Mouse (Mus musculus) neural tube, embryonic 15.5 days (tissue): Measurements from ENCODE around the gene Lipn. TPM values are rescaled to one million over a fixed set of nuclear protein-coding genes. Genes with fewer than 3 reads are reported as not detected.

Experiments used
- ATAC-seq: fragments of 200-750 bp; cut with Nextera tagmentation; 2 replicates; pipeline ENCODE4 v1.8.0; 2017; ENCODE audit warnings: mild to moderate bottlenecking, moderate TSS enrichment, moderate library complexity; ENCODE audit not compliant: low FRiP score
- H3K27ac ChIP-seq: fragments of 300-500 bp; sonication (generic); replicated peaks from 2 replicates; pipeline ENCODE4 v1.5.1; 2015; ENCODE audit warnings: mild to moderate bottlenecking, inconsistent platforms
- H3K27me3 ChIP-seq: fragments of 300-500 bp; sonication (generic); replicated peaks from 2 replicates; pipeline ENCODE4 v1.6.1; 2015; ENCODE audit warnings: inconsistent platforms
- H3K36me3 ChIP-seq: fragments of 300-500 bp; sonication (generic); 2 replicates; pipeline ENCODE4 v1.6.1; 2015; ENCODE audit warnings: inconsistent platforms
- H3K4me1 ChIP-seq: fragments of 300-500 bp; sonication (generic); 2 replicates; pipeline ENCODE4 v1.6.1; 2015; ENCODE audit warnings: inconsistent platforms
- H3K4me2 ChIP-seq: fragments of 300-500 bp; sonication (generic); 2 replicates; pipeline ENCODE4 v1.6.1; 2015; ENCODE audit warnings: inconsistent platforms, mild to moderate bottlenecking, moderate library complexity
- H3K4me3 ChIP-seq: fragments of 300-500 bp; sonication (generic); replicated peaks from 2 replicates; pipeline ENCODE4 v1.5.1; 2015; ENCODE audit warnings: mild to moderate bottlenecking, inconsistent platforms
- H3K9ac ChIP-seq: fragments of 300-500 bp; sonication (generic); replicated peaks from 2 replicates; pipeline ENCODE4 v1.6.1; 2015; ENCODE audit warnings: mild to moderate bottlenecking, inconsistent platforms
- H3K9me3 ChIP-seq: fragments of 300-500 bp; sonication (generic); replicated peaks from 2 replicates; pipeline ENCODE4 v1.6.1; 2016; ENCODE audit warnings: inconsistent platforms
- WGBS: fragments of 180-500 bp; shearing (Covaris S2); methylation state at CpG from one replicate; pipeline ENCODE4 v1.1.7; 2015; ENCODE audit warnings: mixed read lengths; 5-methylcytosine and 5-hydroxymethylcytosine counted together
- polyA plus RNA-seq: library from polyadenylated mRNA; unstranded; fragments of >200 nt; fragmentation: Nextera tagmentation; extraction: Ambion mirVana; gene quantifications from 2 replicates; pipeline ENCODE4 v1.2.1, GENCODE M21; 2015

Gene Lipn
- not detected in 2 replicates for polyA plus RNA-seq

- no peak within 1 kb of the TSS for H3K9ac ChIP-seq
- ATAC-seq, result no peak
- H3K4me1 ChIP-seq, result no peaks in the 10 kb centered on the region
- WGBS, result 92% methylated on average over 9 of the region's 9 CpGs
- no peaks in the 10 kb centered on the region for H3K27me3 ChIP-seq
- H3K4me3 ChIP-seq, result no peak within 1 kb of the TSS
- H3K36me3 ChIP-seq, result no peaks in the 10 kb centered on the region
- no peaks in the 10 kb centered on the region for H3K9me3 ChIP-seq
- H3K4me2 ChIP-seq, result no peak within 1 kb of the TSS
- H3K27ac ChIP-seq, result no peak within 1 kb of the TSS
Measured at GRCm38 (mm10) chr19:34066779-34067472, at the start of gene Lipn. Gene Lipn, plus strand, starts transcription at chr19:34067358.

DNA sequence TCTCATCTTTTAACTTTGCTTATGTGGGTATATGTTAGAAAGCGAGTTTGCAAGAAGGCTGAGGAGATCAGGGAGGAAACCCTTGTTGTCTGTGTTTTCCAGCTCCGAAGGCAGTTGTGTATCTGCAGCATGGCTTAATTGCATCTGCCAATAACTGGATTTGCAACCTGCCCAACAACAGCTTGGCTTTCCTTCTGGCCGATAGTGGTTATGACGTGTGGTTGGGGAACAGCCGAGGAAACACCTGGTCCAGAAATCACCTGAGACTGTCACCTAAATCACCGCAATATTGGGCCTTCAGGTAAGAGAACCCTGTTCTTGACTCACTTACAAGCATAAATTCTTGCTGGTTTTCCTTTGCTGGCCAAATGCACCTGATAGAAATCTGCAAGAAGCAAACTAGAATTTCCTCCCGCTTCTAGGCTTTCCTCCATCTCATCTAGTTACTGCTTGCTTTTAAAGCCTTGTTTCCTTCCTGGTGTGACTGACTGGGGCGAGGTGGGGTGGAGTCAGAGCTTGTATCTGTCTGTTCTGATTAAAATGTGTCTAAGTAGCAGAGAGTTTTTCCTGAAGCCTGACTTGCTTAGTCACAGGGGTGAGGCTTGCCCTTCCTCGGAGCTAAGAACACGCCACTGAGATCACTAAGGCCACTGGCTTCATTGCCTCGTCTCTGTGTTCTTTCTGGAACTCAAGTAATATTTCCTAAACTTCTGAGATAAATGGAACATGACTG lies 45.6 kb upstream of the Lipn start:
- no peaks in the 10 kb centered on the region for H3K4me1 ChIP-seq
- no peak overlapping the region for H3K4me2 ChIP-seq
- no peak for ATAC-seq
- no peaks in the 10 kb centered on the region for H3K9me3 ChIP-seq
- no peak overlapping the region for H3K4me3 ChIP-seq
- H3K27ac ChIP-seq, result no peak overlapping the region
- 89% methylated on average over 11 of the region's 11 CpGs for WGBS
- no peaks in the 10 kb centered on the region for H3K27me3 ChIP-seq
- no peak overlapping the region for H3K9ac ChIP-seq
- H3K36me3 ChIP-seq, result no peaks in the 10 kb centered on the region

GRCm38 (mm10) chr19:34022759-34023158 lies 44.4 kb upstream of the Lipn start:
- no peaks in the 10 kb centered on the region for H3K9me3 ChIP-seq
- 61% methylated on average over 3 of the region's 3 CpGs for WGBS
- H3K4me1 ChIP-seq, result no peaks in the 10 kb centered on the region
- no peak overlapping the region for H3K4me2 ChIP-seq
- no peaks in the 10 kb centered on the region for H3K36me3 ChIP-seq
- no peak overlapping the region for H3K27ac ChIP-seq
- no peaks in the 10 kb centered on the region for H3K27me3 ChIP-seq
- no peak for ATAC-seq
- no peak overlapping the region for H3K4me3 ChIP-seq
- no peak overlapping the region for H3K9ac ChIP-seq

DNA sequence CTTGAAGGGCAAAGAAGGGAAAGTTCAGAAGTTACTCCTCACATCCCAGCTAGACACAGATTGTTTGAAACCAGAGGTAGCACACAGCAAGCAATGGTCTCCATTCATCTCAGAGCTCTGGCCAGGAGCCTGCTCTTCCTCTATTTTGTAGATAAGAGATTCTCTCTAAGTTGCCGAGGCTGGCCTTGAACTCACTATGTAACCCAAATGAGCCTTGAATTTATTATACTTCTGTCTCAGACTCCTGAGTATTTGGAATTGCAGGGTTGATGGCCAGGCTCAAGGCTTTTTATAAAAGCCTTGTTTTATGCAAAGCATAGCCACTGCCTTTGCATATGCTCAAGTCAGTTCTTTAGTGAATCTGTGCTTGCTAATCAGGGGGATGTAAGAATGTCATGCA lies 27.4 kb upstream of the Lipn start:
- Histone ChIP-seq H3K27ac (no peak overlapping the region), H3K9ac (no peak overlapping the region), H3K4me2 (no peak overlapping the region), H3K27me3 (no peaks in the 10 kb centered on the region), H3K4me3 (no peak overlapping the region), H3K9me3 (no peaks in the 10 kb centered on the region), H3K4me1 (no peaks in the 10 kb centered on the region), H3K36me3 (no peaks in the 10 kb centered on the region)
- 83% methylated on average over 1 of the region's 1 CpGs for WGBS
- ATAC-seq, result no peak

GRCm38 (mm10) chr19:34043008-34043407 lies 24.1 kb upstream of the Lipn start:
- no peaks in the 10 kb centered on the region for H3K9me3 ChIP-seq
- H3K36me3 ChIP-seq, result no peaks in the 10 kb centered on the region
- H3K27me3 ChIP-seq, result no peaks in the 10 kb centered on the region
- no peak overlapping the region for H3K27ac ChIP-seq
- no peak for ATAC-seq
- H3K4me1 ChIP-seq, result no peaks in the 10 kb centered on the region
- no peak overlapping the region for H3K4me3 ChIP-seq
- WGBS, result 45% methylated on average over 6 of the region's 6 CpGs
- no peak overlapping the region for H3K4me2 ChIP-seq
- H3K9ac ChIP-seq, result no peak overlapping the region

- H3K36me3 ChIP-seq, result no peaks in the 10 kb centered on the region
- no peaks in the 10 kb centered on the region for H3K4me1 ChIP-seq
- H3K9ac ChIP-seq, result no peak overlapping the region
- H3K4me2 ChIP-seq, result no peak overlapping the region
- no peak overlapping the region for H3K27ac ChIP-seq
- no peaks in the 10 kb centered on the region for H3K27me3 ChIP-seq
- H3K4me3 ChIP-seq, result no peak overlapping the region
- H3K9me3 ChIP-seq, result no peaks in the 10 kb centered on the region
- ATAC-seq, result no peak
- WGBS, result 95% methylated on average over 3 of the region's 3 CpGs
Measured at GRCm38 (mm10) chr19:34049371-34050039, 17.7 kb upstream of the Lipn start.

DNA sequence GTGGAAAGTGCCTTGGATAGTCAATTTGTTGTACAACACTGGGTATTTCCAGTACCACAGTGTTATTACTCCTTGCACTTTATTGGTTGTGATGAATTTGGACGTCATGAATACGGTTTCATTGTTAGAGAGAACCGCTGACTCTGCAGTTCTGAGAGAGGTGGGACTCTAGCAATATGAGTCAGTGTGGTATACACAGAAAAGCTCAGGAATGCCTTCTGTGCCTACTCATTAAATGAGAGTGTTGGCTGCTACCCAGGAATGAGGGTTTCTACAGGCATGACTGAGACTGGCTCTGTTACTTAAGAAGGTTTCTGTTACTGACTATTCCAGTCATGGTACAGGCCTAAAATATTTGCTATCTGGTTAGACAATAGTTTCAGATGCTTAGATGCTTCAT lies 15.7 kb upstream of the Lipn start:
- 85% methylated on average over 3 of the region's 3 CpGs for WGBS
- no peak for ATAC-seq
- Histone ChIP-seq H3K36me3 (no peaks in the 10 kb centered on the region), H3K4me1 (no peaks in the 10 kb centered on the region), H3K9ac (no peak overlapping the region), H3K27me3 (no peaks in the 10 kb centered on the region), H3K27ac (no peak overlapping the region), H3K9me3 (no peaks in the 10 kb centered on the region), H3K4me3 (no peak overlapping the region), H3K4me2 (no peak overlapping the region)

DNA sequence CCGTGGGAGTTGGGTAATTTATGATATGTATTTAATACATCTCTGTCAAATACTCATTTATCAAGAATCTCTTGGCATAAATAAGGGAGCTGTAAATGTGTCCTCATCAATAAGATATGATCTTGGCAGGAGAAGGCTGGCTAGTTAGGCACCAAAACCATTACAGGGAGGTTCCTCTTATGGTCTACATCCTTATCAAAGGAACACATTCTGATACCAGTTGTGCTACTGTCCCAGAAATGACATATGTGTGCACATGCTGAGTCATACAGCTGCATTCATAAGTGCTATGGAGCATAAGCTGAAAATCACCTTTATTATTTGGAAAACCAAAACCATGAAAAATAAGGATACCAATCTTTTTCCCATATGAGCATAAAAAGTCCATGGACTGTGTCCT lies 3.6 kb upstream of the Lipn start:
- H3K4me1 ChIP-seq, result no peaks in the 10 kb centered on the region
- no peaks in the 10 kb centered on the region for H3K9me3 ChIP-seq
- no peak overlapping the region for H3K27ac ChIP-seq
- no peaks in the 10 kb centered on the region for H3K36me3 ChIP-seq
- H3K4me2 ChIP-seq, result no peak overlapping the region
- ATAC-seq, result no peak
- H3K27me3 ChIP-seq, result no peaks in the 10 kb centered on the region
- no peak overlapping the region for H3K9ac ChIP-seq
- H3K4me3 ChIP-seq, result no peak overlapping the region
- WGBS, result 55% methylated on average over 1 of the region's 1 CpGs

DNA sequence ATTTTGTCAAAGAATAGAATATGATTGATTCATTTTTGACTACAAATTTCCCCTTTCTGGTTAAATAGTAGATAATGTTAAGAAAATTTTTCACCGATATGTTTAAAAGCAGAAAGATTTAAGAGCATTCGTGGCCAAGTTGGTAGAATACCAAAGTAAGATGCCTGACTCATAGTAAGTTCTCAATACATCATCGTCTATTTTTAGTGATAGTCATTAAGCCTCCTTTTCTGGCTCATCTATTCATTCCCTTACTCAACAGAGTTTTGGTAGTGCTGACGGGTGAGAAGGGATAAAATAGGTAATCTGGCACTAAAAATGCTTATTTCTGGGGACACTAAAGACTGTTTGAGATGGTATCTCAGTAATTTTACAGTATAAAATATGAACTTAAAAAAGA lies 3.1 kb upstream of the Lipn start:
- H3K27ac ChIP-seq, result no peak overlapping the region
- no peaks in the 10 kb centered on the region for H3K36me3 ChIP-seq
- no peaks in the 10 kb centered on the region for H3K9me3 ChIP-seq
- no peak for ATAC-seq
- whole genome bisulfite sequencing, result 91% methylated on average over 4 of the region's 4 CpGs
- H3K4me1 ChIP-seq, result no peaks in the 10 kb centered on the region
- no peak overlapping the region for H3K9ac ChIP-seq
- H3K4me2 ChIP-seq, result no peak overlapping the region
- H3K4me3 ChIP-seq, result no peak overlapping the region
- H3K27me3 ChIP-seq, result no peaks in the 10 kb centered on the region

- Histone ChIP-seq H3K4me3 (no peak overlapping the region), H3K9ac (no peak overlapping the region), H3K36me3 (no peaks in the 10 kb centered on the region), H3K27me3 (no peaks in the 10 kb centered on the region), H3K27ac (no peak overlapping the region), H3K9me3 (no peaks in the 10 kb centered on the region), H3K4me2 (no peak overlapping the region), H3K4me1 (no peaks in the 10 kb centered on the region)
- ATAC-seq, result no peak
Measured at GRCm38 (mm10) chr19:34074239-34074638, 7.1 kb downstream of the Lipn start.

- Histone ChIP-seq H3K36me3 (no peaks in the 10 kb centered on the region), H3K27ac (no peak overlapping the region), H3K4me3 (no peak overlapping the region), H3K9me3 (no peaks in the 10 kb centered on the region), H3K4me1 (no peaks in the 10 kb centered on the region), H3K27me3 (no peaks in the 10 kb centered on the region), H3K4me2 (no peak overlapping the region), H3K9ac (no peak overlapping the region)
- WGBS, result 68% methylated on average over 2 of the region's 2 CpGs
- no peak for ATAC-seq
Measured at GRCm38 (mm10) chr19:34078130-34078529, 11.0 kb downstream of the Lipn start.
